Mouse (Mus musculus): Measurements from ENCODE around the gene Kiz. TPM values are rescaled to one million over a fixed set of nuclear protein-coding genes. Genes with fewer than 3 reads are reported as not detected.

Kiz gene
- polyA plus RNA-seq, 1 experiment from 2014 or later, result 28.4 TPM

- H3K4me1 ChIP-seq (ENCODE audit: control insufficient read depth in 2 of 2, insufficient read depth in 2 of 2, low read length in 2 of 2), result no peaks in the 10 kb centered on the region; a peak in 1 of 4 replicates
- no peak overlapping the region for H3K27ac ChIP-seq (replicated peaks in 1 of 2; ENCODE audit: control insufficient read depth in 1 of 2, insufficient read depth in 1 of 2, low read depth in 2 of 2, low read length in 2 of 2)
- no peak overlapping the region for H3K4me3 ChIP-seq (ENCODE audit: control insufficient read depth in 1 of 2, insufficient read depth in 1 of 2, low read depth in 1 of 2, low read length in 2 of 2)
- H3K4me2 ChIP-seq (ENCODE audit: low read length), result no peak overlapping the region
- H3K9ac ChIP-seq (ENCODE audit: low read length), result no peak overlapping the region
- no peaks in the 10 kb centered on the region for H3K27me3 ChIP-seq (ENCODE audit: control insufficient read depth, insufficient read depth, low read length)
- WGBS, result 74% methylated on average over 8 of the region's 8 CpGs
- ATAC-seq (ENCODE audit: insufficient number of reproducible peaks, insufficient read depth, low FRiP score, low read depth), result no peak
- no peaks in the 10 kb centered on the region for H3K9me3 ChIP-seq (ENCODE audit: control insufficient read depth, low read length)
- no peaks in the 10 kb centered on the region for H3K36me3 ChIP-seq (ENCODE audit: control insufficient read depth, insufficient read depth, low read length)
Measured at GRCm38 (mm10) chr2:146871300-146872269, 15.9 kb downstream of the Kiz start.

GRCm38 (mm10) chr2:146872697-146873096 lies 17.0 kb downstream of the Kiz start:
- H3K27ac ChIP-seq (replicated peaks in 1 of 2; ENCODE audit: control insufficient read depth in 1 of 2, insufficient read depth in 1 of 2, low read depth in 2 of 2, low read length in 2 of 2), result no peak overlapping the region
- no peak overlapping the region for H3K4me3 ChIP-seq (ENCODE audit: control insufficient read depth in 1 of 2, insufficient read depth in 1 of 2, low read depth in 1 of 2, low read length in 2 of 2)
- WGBS, result 62% methylated on average over 3 of the region's 3 CpGs
- no peaks in the 10 kb centered on the region for H3K36me3 ChIP-seq (ENCODE audit: control insufficient read depth, insufficient read depth, low read length)
- H3K4me1 ChIP-seq (ENCODE audit: control insufficient read depth in 2 of 2, insufficient read depth in 2 of 2, low read length in 2 of 2), result no peaks in the 10 kb centered on the region; a peak in 1 of 4 replicates
- no peak for ATAC-seq (ENCODE audit: insufficient number of reproducible peaks, insufficient read depth, low FRiP score, low read depth)
- no peak overlapping the region for H3K4me2 ChIP-seq (ENCODE audit: low read length)
- no peak overlapping the region for H3K9ac ChIP-seq (ENCODE audit: low read length)
- H3K9me3 ChIP-seq (ENCODE audit: control insufficient read depth, low read length), result no peaks in the 10 kb centered on the region
- no peaks in the 10 kb centered on the region for H3K27me3 ChIP-seq (ENCODE audit: control insufficient read depth, insufficient read depth, low read length)

- H3K9ac ChIP-seq (ENCODE audit: low read length), result no peak overlapping the region
- no peak overlapping the region for H3K4me2 ChIP-seq (ENCODE audit: low read length)
- H3K9me3 ChIP-seq (ENCODE audit: control insufficient read depth, low read length), result no peaks in the 10 kb centered on the region
- H3K36me3 ChIP-seq (ENCODE audit: control insufficient read depth, insufficient read depth, low read length), result no peaks in the 10 kb centered on the region
- H3K4me3 ChIP-seq (ENCODE audit: control insufficient read depth in 1 of 2, insufficient read depth in 1 of 2, low read depth in 1 of 2, low read length in 2 of 2), result no peak overlapping the region
- 87% methylated on average over 7 of the region's 7 CpGs for WGBS
- no peak overlapping the region for H3K27ac ChIP-seq (replicated peaks in 1 of 2; ENCODE audit: control insufficient read depth in 1 of 2, insufficient read depth in 1 of 2, low read depth in 2 of 2, low read length in 2 of 2)
- H3K4me1 ChIP-seq (ENCODE audit: control insufficient read depth in 2 of 2, insufficient read depth in 2 of 2, low read length in 2 of 2), result no peaks in the 10 kb centered on the region; a peak in 1 of 4 replicates
- no peaks in the 10 kb centered on the region for H3K27me3 ChIP-seq (ENCODE audit: control insufficient read depth, insufficient read depth, low read length)
- ATAC-seq (ENCODE audit: insufficient number of reproducible peaks, insufficient read depth, low FRiP score, low read depth), result no peak
Measured at GRCm38 (mm10) chr2:146873881-146874441, 18.3 kb downstream of the Kiz start.

GRCm38 (mm10) chr2:146877423-146878098 lies 21.9 kb downstream of the Kiz start:
- Histone ChIP-seq H3K4me2 (ENCODE audit: low read length) (no peak overlapping the region), H3K9me3 (ENCODE audit: control insufficient read depth, low read length) (no peaks in the 10 kb centered on the region), H3K4me1 (ENCODE audit: control insufficient read depth in 2 of 2, insufficient read depth in 2 of 2, low read length in 2 of 2) (no peaks in the 10 kb centered on the region; a peak in 1 of 4 replicates), H3K27me3 (ENCODE audit: control insufficient read depth, insufficient read depth, low read length) (no peaks in the 10 kb centered on the region), H3K4me3 (ENCODE audit: control insufficient read depth in 1 of 2, insufficient read depth in 1 of 2, low read depth in 1 of 2, low read length in 2 of 2) (no peak overlapping the region), H3K27ac (replicated peaks in 1 of 2; ENCODE audit: control insufficient read depth in 1 of 2, insufficient read depth in 1 of 2, low read depth in 2 of 2, low read length in 2 of 2) (no peak overlapping the region), H3K36me3 (ENCODE audit: control insufficient read depth, insufficient read depth, low read length) (no peaks in the 10 kb centered on the region), H3K9ac (ENCODE audit: low read length) (no peak overlapping the region)
- no peak for ATAC-seq (ENCODE audit: insufficient number of reproducible peaks, insufficient read depth, low FRiP score, low read depth)
- 90% methylated on average over 1 of the region's 1 CpGs for WGBS

- Histone ChIP-seq H3K27me3 (ENCODE audit: control insufficient read depth, insufficient read depth, low read length) (no peaks in the 10 kb centered on the region), H3K27ac (replicated peaks in 1 of 2; ENCODE audit: control insufficient read depth in 1 of 2, insufficient read depth in 1 of 2, low read depth in 2 of 2, low read length in 2 of 2) (no peak overlapping the region), H3K9ac (ENCODE audit: low read length) (no peak overlapping the region), H3K4me2 (ENCODE audit: low read length) (no peak overlapping the region), H3K4me1 (ENCODE audit: control insufficient read depth in 2 of 2, insufficient read depth in 2 of 2, low read length in 2 of 2) (no peaks in the 10 kb centered on the region; a peak in 2 of 4 replicates), H3K36me3 (ENCODE audit: control insufficient read depth, insufficient read depth, low read length) (no peaks in the 10 kb centered on the region), H3K9me3 (ENCODE audit: control insufficient read depth, low read length) (no peaks in the 10 kb centered on the region), H3K4me3 (ENCODE audit: control insufficient read depth in 1 of 2, insufficient read depth in 1 of 2, low read depth in 1 of 2, low read length in 2 of 2) (no peak overlapping the region)
- no peak for ATAC-seq (ENCODE audit: insufficient number of reproducible peaks, insufficient read depth, low FRiP score, low read depth)
- WGBS, result 93% methylated on average over 4 of the region's 4 CpGs
Measured at GRCm38 (mm10) chr2:146881623-146882022, 26.0 kb downstream of the Kiz start.

GRCm38 (mm10) chr2:146884291-146884855 lies 28.7 kb downstream of the Kiz start:
- no peak overlapping the region for H3K4me2 ChIP-seq (ENCODE audit: low read length)
- 57% methylated on average over 8 of the region's 8 CpGs for WGBS
- no peak overlapping the region for H3K4me3 ChIP-seq (ENCODE audit: control insufficient read depth in 1 of 2, insufficient read depth in 1 of 2, low read depth in 1 of 2, low read length in 2 of 2)
- ATAC-seq (ENCODE audit: insufficient number of reproducible peaks, insufficient read depth, low FRiP score, low read depth), result no peak
- 0 out of 2 replicates have a peak, but pooled peaks cover 3% of the 10 kb centered on the region for H3K36me3 ChIP-seq (ENCODE audit: control insufficient read depth, insufficient read depth, low read length)
- no peaks in the 10 kb centered on the region for H3K9me3 ChIP-seq (ENCODE audit: control insufficient read depth, low read length)
- H3K27ac ChIP-seq (replicated peaks in 1 of 2; ENCODE audit: control insufficient read depth in 1 of 2, insufficient read depth in 1 of 2, low read depth in 2 of 2, low read length in 2 of 2), result peak overlapping the region; percentile 49 to 59
- H3K27me3 ChIP-seq (ENCODE audit: control insufficient read depth, insufficient read depth, low read length), result no peaks in the 10 kb centered on the region
- no peaks in the 10 kb centered on the region; a peak in 2 of 4 replicates for H3K4me1 ChIP-seq (ENCODE audit: control insufficient read depth in 2 of 2, insufficient read depth in 2 of 2, low read length in 2 of 2)
- H3K9ac ChIP-seq (ENCODE audit: low read length), result no peak overlapping the region

- WGBS, result 68% methylated on average over 4 of the region's 4 CpGs
- H3K4me2 ChIP-seq (ENCODE audit: low read length), result no peak overlapping the region
- no peak for ATAC-seq (ENCODE audit: insufficient number of reproducible peaks, insufficient read depth, low FRiP score, low read depth)
- H3K36me3 ChIP-seq (ENCODE audit: control insufficient read depth, insufficient read depth, low read length), result peaks cover 14% of the 10 kb centered on the region
- no peaks in the 10 kb centered on the region; a peak in 2 of 4 replicates for H3K4me1 ChIP-seq (ENCODE audit: control insufficient read depth in 2 of 2, insufficient read depth in 2 of 2, low read length in 2 of 2)
- H3K4me3 ChIP-seq (ENCODE audit: control insufficient read depth in 1 of 2, insufficient read depth in 1 of 2, low read depth in 1 of 2, low read length in 2 of 2), result no peak overlapping the region
- no peaks in the 10 kb centered on the region for H3K9me3 ChIP-seq (ENCODE audit: control insufficient read depth, low read length)
- H3K27ac ChIP-seq (replicated peaks in 1 of 2; ENCODE audit: control insufficient read depth in 1 of 2, insufficient read depth in 1 of 2, low read depth in 2 of 2, low read length in 2 of 2), result no peak overlapping the region
- H3K9ac ChIP-seq (ENCODE audit: low read length), result no peak overlapping the region
- H3K27me3 ChIP-seq (ENCODE audit: control insufficient read depth, insufficient read depth, low read length), result no peaks in the 10 kb centered on the region
Measured at GRCm38 (mm10) chr2:146888786-146889414, 33.2 kb downstream of the Kiz start.

Data from heart, embryonic 14.5 days (tissue).